Mouse (Mus musculus) bone marrow, adult 2 months (tissue): ENCODE results near the gene Gng7.

Experiments
- CTCF ChIP-seq: fragments of 200-500 bp; IDR thresholded peaks from 2 replicates; pipeline ENCODE4 v1.5.1; 2011; ENCODE audit warnings: low read length, control low read depth; ENCODE audit not compliant: control insufficient read depth, insufficient read depth
- POLR2A ChIP-seq: fragments of 200-500 bp; IDR thresholded peaks from 2 replicates; pipeline ENCODE4 v1.6.1; 2011; ENCODE audit warnings: low read depth, mild to moderate bottlenecking, control low read depth, low read length, borderline replicate concordance; ENCODE audit not compliant: control insufficient read depth

DNA sequence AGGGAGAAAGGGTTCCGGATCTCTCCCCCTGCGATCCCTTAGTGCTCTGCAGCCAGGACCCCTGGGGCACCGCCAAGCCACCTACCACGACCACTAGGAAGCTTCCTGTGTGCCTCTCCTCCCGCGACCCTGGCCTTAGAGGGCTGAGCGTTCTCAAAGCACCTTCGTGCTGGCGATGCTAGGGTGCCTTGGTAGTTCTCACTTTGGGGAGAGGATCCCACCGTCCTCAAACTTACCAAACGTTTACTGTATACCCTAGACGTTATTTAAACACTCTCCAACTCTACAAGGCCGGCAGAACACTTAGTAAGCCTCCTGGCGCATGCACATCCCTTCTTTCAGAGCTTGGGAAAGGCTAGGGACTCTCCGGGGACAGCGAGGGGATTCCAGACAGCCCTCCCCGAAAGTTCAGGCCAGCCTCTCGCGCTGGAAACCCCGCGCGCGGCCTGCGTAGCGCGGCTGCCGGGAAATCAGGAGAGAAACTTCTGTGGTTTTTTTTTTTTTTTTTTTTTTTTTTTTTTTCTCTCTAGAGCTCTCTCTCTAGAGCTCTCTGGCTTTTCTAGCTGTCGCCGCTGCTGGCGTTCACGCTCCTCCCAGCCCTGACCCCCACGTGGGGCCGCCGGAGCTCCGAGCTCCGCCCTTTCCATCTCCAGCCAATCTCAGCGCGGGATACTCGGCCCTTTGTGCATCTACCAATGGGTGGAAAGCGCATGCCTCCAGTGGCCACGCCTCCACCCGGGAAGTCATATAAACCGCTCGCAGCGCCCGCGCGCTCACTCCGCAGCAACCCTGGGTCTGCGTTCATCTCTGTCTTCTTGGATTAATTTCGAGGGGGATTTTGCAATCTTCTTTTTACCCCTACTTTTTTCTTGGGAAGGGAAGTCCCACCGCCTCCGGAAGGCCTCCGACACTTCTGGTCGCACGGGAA is 85.2 kb downstream of the Gng7 start, which contains the start of gene Gadd45b:
- TF ChIP-seq CTCF (no peak), POLR2A (peak; percentile 99)
